Mouse (Mus musculus): ENCODE data around the gene Arpc3. TPM values are rescaled to one million over a fixed set of nuclear protein-coding genes. Genes with fewer than 3 reads are reported as not detected.

Gene Arpc3
- polyA plus RNA-seq (2017; shearing (Covaris generic)) = 770 TPM

GRCm38 (mm10) chr5:122391786-122392180 is at the start of gene Arpc3:
Arpc3 (plus strand) TSS chr5:122391878.

GRCm38 (mm10) chr5:122353807-122354491 is 37.7 kb upstream of the Arpc3 start, which contains the start of the genes Rad9b and Vps29:
Rad9b (minus strand) TSS chr5:122354233.
Vps29 (plus strand) TSS chr5:122354369.

GRCm38 (mm10) chr5:122371591-122372191 is 20.0 kb upstream of the Arpc3 start, which contains the start of gene Gpn3:
Gpn3 (plus strand) TSS chr5:122371876.

GRCm38 (mm10) chr5:122372192-122372769 is 19.4 kb upstream of the Arpc3 start, which contains the start of gene Fam216a:
Fam216a (minus strand) TSS chr5:122372364.

GRCm38 (mm10) chr5:122421271-122422068 is 29.8 kb downstream of the Arpc3 start, which contains the start of gene Anapc7:
Anapc7 (plus strand) TSS chr5:122421693.

Other genes with a start within 250 kb of the Arpc3 start
- gene Ppp1cc, start 233.6 kb upstream of the Arpc3 start, polyA plus RNA-seq (2017; shearing (Covaris generic)) = 551 TPM
- 61.7 TPM for gene Hvcn1, start 185.1 kb upstream of the Arpc3 start, polyA plus RNA-seq (2017; shearing (Covaris generic))
- 0.42 TPM for gene Tctn1, start 127.4 kb upstream of the Arpc3 start, polyA plus RNA-seq (2017; shearing (Covaris generic))
- 67.5 TPM for gene Pptc7, start 107.5 kb upstream of the Arpc3 start, polyA plus RNA-seq (2017; shearing (Covaris generic))
- 5.1 TPM for gene Rad9b, start 37.6 kb upstream of the Arpc3 start, polyA plus RNA-seq (2017; shearing (Covaris generic))
- 91.0 TPM for gene Vps29, start 37.5 kb upstream of the Arpc3 start, polyA plus RNA-seq (2017; shearing (Covaris generic))
- 129 TPM for gene Gpn3, start 20.0 kb upstream of the Arpc3 start, polyA plus RNA-seq (2017; shearing (Covaris generic))
- 13.0 TPM for gene Fam216a, start 19.5 kb upstream of the Arpc3 start, polyA plus RNA-seq (2017; shearing (Covaris generic))
- 37.1 TPM for gene Anapc7, start 29.8 kb downstream of the Arpc3 start, polyA plus RNA-seq (2017; shearing (Covaris generic))
- gene Atp2a2, start 110.3 kb downstream of the Arpc3 start, polyA plus RNA-seq (2017; shearing (Covaris generic)) = 91.6 TPM
- gene Ift81, start 222.6 kb downstream of the Arpc3 start, polyA plus RNA-seq (2017; shearing (Covaris generic)) = 3.1 TPM